Mouse (Mus musculus) T-cell, adult 2 months (primary cell): ENCODE measurements around the gene Olfr1342.

Experiments used
- DNase-seq: peaks from one replicate; pipeline ENCODE4 v3.0.0; 2022; ENCODE audit warnings: low spot score

Gene Olfr1342

GRCm38 (mm10) chr4:118692412-118692973 lies at the start of gene Olfr1342:
Gene Olfr1342 (minus strand): TSS chr4:118692756.
- DNase-seq = no peak

- no peak for DNase-seq
These were observed 49.3 kb upstream of the Olfr1342 start for GRCm38 (mm10) chr4:118741881-118742280.

- DNase-seq = no peak
These were observed 48.6 kb upstream of the Olfr1342 start for GRCm38 (mm10) chr4:118740988-118741698.

DNA sequence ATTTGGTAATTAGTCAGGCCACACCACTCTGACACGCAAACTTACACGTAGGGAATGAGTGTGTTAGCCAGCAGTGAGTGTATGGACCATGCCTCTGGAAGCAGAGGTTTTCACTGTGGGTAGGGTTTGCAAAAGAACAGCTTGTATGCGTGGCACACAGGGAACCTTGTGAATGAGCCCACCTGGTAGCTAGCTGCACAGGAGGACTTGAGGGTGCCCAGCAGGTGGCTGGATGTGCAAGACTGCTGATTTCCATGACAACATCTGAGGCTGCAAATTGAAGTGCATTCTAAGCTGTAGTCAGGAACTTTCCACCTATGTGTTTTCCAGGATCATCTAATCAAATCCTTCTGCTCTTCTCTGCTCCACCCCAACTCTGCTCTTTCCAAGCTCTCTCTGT lies 47.0 kb upstream of the Olfr1342 start:
- DNase-seq = no peak

GRCm38 (mm10) chr4:118731875-118732274 lies 39.3 kb upstream of the Olfr1342 start, which contains the start of gene Olfr1339:
Gene Olfr1339 (plus strand): TSS chr4:118732175.
- DNase-seq = no peak

DNA sequence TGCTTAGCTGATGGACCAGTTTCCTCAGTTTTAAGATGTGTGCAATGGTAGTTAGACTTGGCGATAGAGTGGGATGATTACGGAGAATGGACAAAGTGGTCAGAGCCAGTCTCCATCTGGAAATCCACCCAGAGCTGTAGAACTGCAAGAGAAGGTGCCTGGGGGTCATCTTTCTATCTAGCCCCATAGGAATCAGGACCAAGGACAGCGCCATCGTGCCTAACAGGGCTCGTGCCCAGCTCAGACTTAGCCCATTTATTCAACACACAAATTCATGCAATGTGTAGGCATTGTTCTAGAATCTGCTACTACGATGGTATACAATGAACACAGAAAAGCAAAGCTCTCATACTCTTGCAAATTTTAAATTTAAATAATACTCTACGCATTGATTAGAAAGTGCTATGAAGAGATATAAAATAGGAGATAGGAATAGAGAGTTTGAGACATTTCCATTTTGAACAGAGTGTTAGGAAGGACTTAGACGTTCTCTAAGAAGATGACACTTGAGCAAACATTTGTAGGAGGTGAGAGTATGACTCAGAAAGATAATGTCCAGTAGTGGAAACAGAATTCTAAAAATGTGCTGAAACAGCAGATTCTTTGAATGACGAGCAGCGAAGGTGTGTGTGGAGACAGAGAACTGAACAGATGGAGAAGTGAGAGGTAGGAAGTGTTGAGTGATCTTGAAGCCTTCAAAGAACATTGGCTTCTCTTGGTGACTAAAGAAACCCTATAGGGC lies 29.4 kb upstream of the Olfr1342 start:
- no peak for DNase-seq

DNA sequence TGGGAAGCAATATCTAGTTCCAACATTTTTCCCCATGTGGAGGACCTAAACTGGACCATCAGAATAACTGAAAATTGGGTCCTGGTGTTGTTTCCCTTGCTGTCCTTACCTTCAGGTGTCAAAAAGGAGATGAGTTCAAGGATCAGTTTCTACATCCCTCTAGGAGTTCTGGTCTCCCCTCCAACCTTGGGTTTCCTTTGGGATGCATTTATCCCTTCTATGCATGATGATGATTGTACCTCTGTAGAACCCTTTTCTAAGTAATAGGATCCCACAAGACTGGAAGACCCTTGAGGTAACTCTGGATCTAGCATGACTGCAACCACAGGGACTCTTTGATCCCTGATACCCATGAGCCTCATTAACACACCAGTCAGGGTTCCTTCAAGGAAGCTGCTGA lies 27.3 kb upstream of the Olfr1342 start, which contains the start of gene Olfr1340:
Olfr1340 (plus strand) TSS at position 301 of the 400 bp plus-strand sequence.
- no peak for DNase-seq

- no peak for DNase-seq
These were observed 19.1 kb upstream of the Olfr1342 start for GRCm38 (mm10) chr4:118711656-118712055.

- no peak for DNase-seq
These were observed 15.5 kb upstream of the Olfr1342 start for GRCm38 (mm10) chr4:118708086-118708485.

GRCm38 (mm10) chr4:118703223-118703622 lies 10.7 kb upstream of the Olfr1342 start, which contains the start of gene Olfr1341:
Gene Olfr1341 (plus strand): TSS chr4:118703523.
- no peak for DNase-seq

GRCm38 (mm10) chr4:118693812-118694211 lies 1.3 kb upstream of the Olfr1342 start:
- no peak for DNase-seq

GRCm38 (mm10) chr4:118687086-118687485 lies 5.5 kb downstream of the Olfr1342 start:
- no peak for DNase-seq

DNA sequence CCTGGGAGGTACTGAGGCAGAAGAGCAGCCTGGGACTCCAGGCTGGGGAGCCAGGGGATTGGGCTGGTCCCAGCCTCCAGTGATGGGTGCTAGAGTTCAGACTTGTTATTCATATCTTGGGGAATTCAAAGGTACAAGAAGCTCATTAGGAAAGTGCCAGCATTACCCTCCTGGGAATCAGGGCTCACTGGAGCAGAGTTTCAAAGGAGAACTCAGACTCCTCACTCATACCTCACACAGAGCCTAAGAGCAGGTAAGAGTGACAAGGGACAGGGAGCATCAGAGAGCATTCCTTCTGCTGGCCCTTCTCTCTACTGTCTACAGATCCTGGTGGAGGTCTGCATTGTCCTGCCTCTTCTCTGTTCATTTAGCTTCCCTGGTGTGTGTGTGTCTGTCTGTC lies 33.9 kb downstream of the Olfr1342 start, which contains the start of gene Olfr62:
Olfr62 (plus strand) TSS at position 301 of the 400 bp plus-strand sequence.
- no peak for DNase-seq

GRCm38 (mm10) chr4:118645234-118645633 lies 47.3 kb downstream of the Olfr1342 start:
- DNase-seq = peak; percentile 35

GRCm38 (mm10) chr4:118642346-118643190 lies 50.0 kb downstream of the Olfr1342 start:
- no peak for DNase-seq
